Mouse (Mus musculus): ENCODE measurements around the gene Prss28.

The Prss28 gene

GRCm38 (mm10) chr17:25308346-25308745 is at the start of gene Prss28:
Gene Prss28 (plus strand): TSS chr17:25308646.
- DNase-seq, result no peak

DNA sequence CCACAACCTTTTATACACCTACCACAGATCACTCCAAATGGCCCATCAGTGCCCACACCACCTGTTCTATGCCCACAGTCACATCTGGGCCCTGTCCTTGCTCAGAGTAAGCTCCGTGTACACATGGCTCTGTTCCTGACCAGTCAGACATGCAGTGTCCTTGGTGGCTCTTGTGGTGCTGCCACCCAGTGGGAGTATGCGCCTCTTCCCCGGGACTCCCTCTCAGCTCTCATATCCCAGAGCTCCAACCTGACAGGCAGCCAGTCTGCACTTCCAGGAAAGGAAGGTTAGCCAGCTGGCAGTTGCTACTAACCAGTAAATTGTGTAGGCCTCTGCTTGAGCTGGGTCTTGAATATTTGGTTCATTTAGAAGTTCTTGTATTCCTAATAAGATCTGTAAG is 44.0 kb upstream of the Prss28 start:
- DNase-seq, result no peak

GRCm38 (mm10) chr17:25270795-25271335 is 37.6 kb upstream of the Prss28 start:
- DNase-seq, result no peak

GRCm38 (mm10) chr17:25272326-25272725 is 36.1 kb upstream of the Prss28 start:
- peak; percentile 41 to 60 for DNase-seq

DNA sequence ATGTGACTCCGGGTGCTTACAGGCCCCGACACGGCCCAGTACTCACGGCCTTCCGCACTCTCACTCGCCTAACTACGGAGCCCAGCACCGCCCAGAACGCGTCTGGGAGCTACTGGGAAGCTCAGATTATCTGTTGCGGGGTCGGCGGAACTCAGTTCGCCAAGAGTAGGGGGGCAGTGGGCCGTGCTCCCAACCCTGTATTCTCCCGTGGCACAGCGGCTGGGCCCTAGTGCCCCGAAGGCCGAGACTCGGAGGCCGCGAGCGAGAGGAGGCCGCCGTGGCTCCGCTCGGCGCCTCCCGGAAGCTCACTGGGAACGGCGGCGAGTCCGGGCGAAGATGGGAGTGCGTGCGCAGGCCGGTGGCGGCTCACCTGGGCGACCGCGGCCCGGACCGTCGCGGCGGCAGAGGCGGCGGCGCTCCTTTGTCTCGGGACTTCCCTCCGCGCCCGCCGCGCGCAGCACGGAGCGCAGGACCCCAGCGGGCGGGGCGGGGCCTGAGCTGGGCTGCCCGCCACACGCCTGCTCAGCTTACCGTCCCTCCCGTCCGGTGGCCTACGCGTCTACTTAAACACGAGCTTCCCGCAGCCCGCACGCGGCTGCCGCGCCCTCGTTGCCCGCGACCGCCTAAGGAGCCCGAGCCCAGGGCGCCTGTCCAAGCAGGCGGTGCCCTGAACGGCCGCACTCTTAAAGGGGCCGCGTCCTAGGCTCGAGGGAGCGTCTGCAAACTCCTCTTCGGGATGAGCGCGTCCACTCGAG is 35.3 kb upstream of the Prss28 start:
- DNase-seq, result peak in 1 of 2 experiments; percentile 94

DNA sequence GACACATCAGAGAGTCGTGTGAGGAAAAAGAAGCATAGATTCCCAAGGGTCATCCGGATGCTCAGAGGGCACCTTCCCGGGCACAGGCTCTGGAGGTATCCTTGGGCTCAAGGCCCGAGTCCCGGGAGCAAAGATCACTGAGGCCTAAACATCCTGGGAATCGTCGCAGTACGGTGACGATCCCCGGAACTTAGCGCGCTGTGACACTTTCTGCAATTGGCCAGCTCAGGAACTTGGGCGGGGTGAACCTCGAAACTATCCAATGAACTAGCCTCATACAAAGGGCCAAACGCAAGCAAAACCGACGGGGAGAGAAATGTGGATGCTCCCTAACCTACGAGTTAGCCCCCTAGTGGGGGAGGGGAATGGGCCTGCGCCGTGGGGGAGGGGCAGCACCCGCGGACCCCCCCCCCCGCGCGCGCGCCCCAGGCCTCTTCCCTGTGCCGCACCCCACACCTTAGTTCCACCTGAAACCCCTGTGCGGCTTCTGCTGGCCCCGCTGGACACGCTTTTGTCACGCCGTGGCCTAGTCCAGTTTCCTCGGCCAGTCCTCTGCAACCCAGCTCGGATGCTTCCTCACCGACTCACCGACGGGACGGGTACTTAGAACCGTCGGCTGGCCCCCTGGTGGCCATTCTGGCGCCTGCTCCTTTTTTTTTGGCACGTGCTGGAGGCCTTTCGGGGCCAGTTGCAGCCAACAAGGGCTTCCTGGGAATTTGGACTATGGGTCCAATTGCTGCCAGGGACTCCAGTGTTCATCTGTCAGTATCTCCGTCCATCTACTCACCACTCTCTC is 34.5 kb upstream of the Prss28 start:
- DNase-seq, result peak; percentile 98

DNA sequence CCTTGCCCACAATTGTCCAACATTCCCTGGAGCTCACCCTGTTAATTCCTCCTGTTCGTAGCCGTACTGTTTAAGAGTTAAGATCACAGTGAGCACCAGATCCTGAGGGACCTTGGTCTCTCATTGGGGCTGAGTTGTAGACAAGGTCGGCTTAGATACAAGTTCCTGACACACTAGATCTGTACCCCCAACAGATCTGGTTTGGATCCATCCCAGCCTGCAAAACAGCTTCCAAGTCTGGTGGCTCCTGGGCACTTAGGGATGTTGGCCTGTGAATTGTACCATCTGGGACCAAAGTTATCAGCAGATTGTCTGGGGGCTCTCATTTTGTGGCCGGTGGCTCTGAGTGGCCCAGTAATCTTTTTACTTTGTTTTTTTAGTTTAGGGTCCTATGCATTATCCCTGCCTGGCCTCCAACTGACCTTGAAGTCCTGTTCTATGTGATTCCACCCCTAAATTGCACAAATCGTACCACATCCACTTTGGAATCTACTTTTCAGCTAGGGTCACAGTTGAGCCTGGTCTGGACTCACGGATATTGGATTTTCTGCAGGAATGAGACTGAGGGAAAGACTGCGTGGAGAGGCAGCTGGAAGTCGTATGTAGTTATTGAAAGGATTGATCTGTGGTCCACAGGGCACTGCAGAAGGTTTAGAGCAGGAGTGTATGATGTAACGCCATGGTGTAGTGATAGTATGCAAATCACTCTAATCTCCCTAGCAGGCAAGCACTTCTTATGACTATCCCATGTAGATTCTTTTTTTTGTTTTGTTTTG is 33.7 kb upstream of the Prss28 start, which contains the start of gene Ube2i:
Ube2i (minus strand) TSS at position 52 of the 776 bp plus-strand sequence.
- DNase-seq, result no peak

DNA sequence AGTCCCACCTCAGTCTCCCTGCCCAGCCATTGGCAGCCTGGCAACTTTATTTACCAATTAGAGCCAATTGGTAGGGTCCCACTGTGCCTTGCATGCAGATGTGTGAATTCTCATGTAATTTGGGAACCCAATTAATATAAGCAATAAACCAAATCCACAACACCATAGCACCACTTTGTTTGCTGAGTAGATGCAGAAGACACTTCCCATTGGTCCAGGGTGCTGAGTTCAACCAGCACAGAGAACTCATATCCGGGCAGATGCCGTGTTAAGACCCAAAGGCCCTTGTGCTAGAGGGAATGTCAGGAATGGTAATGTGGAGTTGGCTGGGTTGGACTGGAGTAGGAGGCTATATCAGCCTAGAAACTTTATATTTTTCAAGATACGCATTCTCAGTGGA is 32.6 kb upstream of the Prss28 start:
- DNase-seq, result no peak

GRCm38 (mm10) chr17:25282133-25282532 is 26.3 kb upstream of the Prss28 start:
- peak; percentile 62 to 71 for DNase-seq

DNA sequence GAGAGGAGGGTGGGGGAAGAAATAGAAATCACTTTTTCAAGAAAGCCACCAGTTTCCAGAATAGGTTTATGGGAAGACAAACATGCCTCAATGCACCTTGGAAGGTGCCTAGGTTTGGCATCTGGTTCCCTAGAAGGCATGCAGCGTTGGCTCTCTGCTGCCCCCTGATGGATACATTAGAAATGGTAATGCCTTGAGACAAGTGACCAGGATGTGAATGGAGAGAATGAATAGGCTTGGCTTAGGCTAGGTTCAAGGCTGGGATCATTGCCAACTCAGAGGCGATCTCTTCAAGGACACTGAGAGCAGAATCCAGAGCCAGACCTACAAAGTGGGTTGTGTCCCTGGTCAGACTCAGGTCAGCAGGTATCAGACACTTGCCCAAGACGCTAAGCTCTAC is 23.4 kb upstream of the Prss28 start:
- peak; percentile 40 to 77 for DNase-seq

GRCm38 (mm10) chr17:25288842-25289241 is 19.6 kb upstream of the Prss28 start:
- peak in 1 of 2 experiments; percentile 55 for DNase-seq

DNA sequence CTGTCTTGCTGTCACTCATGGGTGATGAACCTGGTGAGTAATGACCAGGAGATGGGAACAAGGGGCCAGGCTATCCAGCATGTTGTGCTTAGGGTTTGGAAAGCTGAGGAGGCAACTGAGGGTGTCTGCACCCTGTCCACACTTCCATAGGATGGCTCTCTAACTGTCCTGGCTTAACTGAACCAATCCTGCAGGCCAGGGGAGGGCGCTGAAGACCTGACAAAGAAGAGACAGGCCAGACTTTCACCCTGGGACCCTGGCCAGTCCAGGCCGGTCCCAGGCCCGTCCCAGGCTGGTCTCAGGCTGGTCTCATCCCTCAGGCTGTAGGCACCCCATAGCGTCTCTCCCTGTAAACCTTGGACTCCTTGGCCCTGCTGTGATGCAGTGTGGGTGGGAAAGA is 18.0 kb upstream of the Prss28 start:
- DNase-seq, result no peak

GRCm38 (mm10) chr17:25293495-25293894 is 15.0 kb upstream of the Prss28 start:
- DNase-seq, result no peak

DNA sequence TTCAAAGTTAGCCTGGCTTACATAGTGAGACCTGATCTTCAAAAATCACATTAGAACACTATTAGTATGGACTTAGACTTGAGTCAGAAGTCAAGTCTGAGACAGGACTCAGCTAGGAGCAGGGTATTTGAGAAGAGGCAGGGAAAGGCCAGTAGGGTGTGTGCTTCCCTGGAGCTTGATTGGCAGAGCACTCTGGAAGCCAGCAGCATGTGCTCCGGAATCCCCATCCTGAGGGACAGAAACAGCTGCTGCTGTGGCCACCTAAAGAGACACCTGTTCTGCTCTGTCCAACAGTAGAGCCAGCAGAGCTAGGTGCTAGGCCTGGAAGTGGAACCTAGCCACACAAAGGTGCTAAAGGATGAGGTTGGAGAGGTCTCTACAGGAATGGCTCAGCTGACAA is 14.3 kb upstream of the Prss28 start:
- no peak for DNase-seq

- DNase-seq, result no peak
Measured at GRCm38 (mm10) chr17:25298094-25298493, 10.4 kb upstream of the Prss28 start, which contains the start of gene Prss34. Gene Prss34 (plus strand): TSS chr17:25298394.

DNA sequence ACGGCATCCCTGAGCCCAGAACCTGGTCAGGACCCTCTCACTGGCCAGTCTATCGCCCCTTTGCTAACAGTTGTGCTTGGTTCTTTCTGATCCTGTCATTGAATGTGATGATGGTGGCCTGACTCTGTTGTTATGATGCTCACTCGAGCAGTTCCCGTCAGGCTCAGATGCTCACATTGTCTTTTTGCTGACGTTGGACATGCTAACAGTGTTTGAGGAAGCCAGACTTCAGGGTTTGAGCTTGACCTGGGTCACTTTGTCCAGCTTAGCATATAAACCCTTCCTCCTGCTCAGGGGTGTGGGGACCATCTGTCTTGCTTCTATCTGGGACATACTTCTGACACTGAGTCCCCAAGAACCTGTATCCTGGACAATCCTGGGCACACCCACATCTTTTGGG is 9.9 kb downstream of the Prss28 start, which contains the start of gene Prss29:
Prss29 (plus strand) TSS at position 301 of the 400 bp plus-strand sequence.
- no peak for DNase-seq

DNA sequence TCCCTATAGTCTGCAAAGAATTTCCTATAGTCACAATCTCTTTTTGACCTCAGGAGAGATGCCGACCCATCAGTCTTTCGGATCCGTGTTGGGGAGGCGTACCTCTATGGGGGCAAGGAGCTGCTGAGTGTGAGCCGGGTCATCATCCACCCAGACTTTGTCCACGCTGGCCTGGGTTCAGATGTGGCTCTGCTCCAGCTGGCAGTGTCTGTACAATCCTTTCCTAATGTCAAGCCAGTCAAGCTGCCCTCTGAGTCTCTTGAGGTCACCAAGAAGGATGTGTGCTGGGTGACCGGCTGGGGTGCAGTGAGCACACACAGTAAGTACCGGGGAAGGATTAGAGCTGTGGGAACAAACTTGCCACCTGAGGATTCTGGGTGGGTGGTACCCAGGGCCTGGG is 12.4 kb downstream of the Prss28 start:
- DNase-seq, result no peak

GRCm38 (mm10) chr17:25322930-25323329 is 14.5 kb downstream of the Prss28 start:
- no peak for DNase-seq

DNA sequence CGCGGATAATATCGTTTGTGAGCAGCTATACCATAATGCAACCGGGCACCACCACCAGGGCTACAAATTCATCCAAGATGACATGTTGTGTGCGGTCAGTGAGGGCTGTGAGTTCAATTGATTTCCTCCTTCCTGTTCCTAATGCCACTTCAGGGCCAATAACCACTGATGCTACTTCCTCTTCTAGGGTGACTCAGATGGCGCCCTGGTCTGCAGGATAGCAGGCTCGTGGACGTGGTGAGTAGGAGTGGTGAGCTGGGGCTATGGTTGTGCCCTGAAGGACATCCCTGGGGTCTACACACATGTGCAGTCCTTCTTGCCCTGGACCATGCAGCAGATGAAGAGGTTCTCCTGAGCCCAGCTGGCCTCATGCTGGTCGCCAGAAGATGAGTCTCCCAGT is 23.9 kb downstream of the Prss28 start:
- DNase-seq, result no peak

DNA sequence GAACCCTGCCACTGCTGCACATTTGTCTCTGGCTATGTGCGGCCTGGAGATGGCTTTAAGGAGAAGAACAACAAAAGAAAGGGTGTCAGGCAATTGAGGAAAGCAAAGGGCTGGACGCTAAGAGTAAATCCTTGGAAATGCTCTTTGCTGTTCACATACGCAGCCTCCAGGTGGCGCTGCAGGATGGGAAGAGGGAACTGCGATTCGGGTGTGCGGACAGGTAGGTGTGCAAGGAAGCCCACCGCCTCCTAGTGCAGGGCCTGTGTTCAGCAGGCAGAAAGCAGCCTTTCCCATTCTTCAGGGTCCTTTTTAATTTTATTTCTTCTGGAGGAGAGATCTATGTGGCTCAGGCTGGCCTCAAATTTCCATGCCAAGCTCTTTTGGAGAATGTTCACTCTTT is 25.5 kb downstream of the Prss28 start:
- DNase-seq, result peak; percentile 32 to 60

DNA sequence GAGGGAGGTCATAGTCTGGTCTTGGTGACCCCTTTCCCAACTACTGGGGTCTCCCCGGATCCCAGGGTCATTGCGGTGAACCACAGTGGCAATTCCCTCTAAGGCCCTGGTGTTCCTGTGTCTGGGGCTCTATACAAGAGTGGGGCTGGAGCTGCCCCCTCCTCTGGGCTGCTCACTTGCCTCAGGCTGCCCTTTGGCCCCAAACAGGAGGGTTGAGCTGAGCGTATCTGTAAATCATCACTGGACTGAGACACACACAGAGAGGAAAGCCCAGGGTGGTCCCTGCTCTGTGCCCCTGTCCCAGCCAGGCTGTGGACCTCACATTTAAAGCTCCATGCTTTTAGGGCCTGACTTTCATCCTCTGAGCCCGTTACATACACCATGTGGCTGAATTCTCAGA is 29.8 kb downstream of the Prss28 start:
- DNase-seq, result no peak

DNA sequence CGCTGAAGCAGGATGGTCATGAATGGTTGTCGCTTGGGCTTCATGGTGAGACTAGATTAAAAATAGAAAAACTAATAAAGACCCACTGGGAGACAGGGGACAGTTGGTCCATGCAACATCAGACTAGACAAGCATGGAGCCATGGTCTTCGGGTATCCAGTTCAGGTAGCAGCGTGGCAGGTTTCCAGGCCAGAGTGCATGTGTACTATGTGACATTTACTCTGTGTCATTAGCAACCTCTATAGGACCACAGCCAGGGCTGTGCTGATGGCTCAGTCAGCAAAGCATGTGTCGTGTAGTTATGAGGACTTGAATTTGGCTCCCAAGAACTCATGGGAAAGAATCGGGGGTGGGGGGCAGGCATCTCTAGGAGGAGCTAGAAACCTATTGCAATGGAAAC is 31.6 kb downstream of the Prss28 start:
- DNase-seq, result no peak

GRCm38 (mm10) chr17:25341490-25341889 is 33.0 kb downstream of the Prss28 start:
- no peak for DNase-seq
